Mouse (Mus musculus) thymus, postnatal 36 days (tissue): ENCODE data around the gene Slf2.

ENCODE experiments used
- DNase-seq, 2 experiments: peaks; one replicate each; pipeline ENCODE4 v3.0.0; 2022; ENCODE audit warnings: mixed read lengths in 2 of 2

The Slf2 gene

DNA sequence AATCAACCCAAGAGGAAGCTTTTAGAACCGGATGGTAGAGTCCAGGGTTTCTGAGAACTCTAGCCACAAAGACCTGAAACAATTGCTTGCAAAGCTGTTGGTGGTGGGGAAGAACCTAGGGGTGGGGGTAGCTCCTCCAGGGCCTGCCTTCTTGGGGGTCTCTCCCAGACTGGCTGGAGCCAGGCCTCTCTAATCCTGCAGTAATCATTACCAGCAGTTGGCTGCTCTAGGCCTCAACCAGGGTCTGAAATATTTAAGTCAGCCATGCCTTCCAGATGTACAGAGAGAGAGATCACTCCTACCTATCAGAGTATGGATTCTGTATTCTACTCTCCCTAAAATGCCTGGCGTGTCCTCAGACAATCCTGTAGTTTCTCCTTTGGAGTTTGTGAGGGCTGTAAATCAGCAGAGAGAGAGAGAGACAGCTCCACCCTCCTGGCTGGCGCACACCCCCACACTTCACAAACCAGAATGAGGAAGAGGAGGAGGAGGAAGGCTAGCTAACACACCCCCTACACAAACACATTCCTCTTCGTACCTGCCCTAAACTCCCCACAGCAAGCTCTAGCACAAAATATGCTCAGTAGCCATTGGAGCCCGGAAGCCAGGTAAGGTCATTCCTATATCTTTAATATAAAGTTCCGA is 82.8 kb downstream of the Slf2 start:
- DNase-seq: no peak

DNA sequence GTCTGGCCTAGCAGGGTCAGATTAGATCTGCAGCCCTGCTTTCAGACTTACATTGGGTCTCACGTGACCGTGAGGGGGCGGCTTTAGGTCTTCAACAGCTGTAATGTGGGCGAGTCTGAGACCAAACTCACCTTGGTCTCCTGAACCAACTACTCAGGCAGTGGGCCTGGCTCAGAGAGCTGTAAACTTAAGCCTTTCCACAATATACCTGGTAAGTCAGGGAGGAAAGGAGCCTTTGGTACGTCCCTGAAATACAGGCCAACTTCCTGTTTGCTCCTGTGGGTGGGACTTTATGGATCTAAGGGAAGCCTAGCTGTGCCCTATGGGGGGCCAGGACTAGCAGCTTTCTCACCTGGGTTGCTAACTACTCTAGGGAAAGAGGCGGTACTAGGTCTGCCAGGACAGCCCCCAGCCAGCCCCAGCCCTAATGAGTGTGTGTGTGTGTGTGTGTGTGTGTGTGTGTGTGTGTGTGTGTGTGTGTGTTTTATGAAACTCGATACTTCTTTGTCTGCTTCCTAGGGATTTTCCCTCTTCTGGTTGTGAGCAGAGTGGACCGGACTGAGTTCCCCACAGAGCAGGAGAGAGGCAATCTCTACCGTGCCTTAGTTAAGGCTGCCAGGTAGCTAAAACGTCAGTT is 83.5 kb downstream of the Slf2 start, which contains the start of gene Lzts2:
Gene Lzts2, plus strand, starts transcription at position 80 of the 637 bp plus-strand sequence.
- DNase-seq: peak in 1 of 2 experiments; percentile 27

DNA sequence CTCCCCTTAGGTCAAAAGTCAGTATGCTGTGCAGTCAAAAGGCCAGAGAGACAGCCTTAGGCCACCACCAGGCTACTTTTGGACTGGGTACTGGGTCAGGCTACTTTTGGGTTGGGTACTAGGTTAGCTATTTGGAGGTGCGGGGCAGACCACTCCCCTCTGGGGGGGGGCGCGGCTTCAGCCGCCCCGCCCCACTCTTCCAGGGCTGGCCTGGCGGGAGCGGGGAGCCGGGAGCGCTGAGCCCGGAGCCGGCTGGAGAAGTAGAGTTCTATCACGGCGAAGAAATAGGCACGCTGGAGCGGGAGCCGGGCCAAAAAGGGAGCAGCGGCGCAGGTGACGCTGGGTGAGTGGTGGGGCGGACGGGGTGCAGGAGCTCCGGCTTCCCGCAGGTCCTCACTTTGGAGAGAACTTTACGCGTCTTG is 84.0 kb downstream of the Slf2 start:
- peak; percentile 32 to 44 for DNase-seq

DNA sequence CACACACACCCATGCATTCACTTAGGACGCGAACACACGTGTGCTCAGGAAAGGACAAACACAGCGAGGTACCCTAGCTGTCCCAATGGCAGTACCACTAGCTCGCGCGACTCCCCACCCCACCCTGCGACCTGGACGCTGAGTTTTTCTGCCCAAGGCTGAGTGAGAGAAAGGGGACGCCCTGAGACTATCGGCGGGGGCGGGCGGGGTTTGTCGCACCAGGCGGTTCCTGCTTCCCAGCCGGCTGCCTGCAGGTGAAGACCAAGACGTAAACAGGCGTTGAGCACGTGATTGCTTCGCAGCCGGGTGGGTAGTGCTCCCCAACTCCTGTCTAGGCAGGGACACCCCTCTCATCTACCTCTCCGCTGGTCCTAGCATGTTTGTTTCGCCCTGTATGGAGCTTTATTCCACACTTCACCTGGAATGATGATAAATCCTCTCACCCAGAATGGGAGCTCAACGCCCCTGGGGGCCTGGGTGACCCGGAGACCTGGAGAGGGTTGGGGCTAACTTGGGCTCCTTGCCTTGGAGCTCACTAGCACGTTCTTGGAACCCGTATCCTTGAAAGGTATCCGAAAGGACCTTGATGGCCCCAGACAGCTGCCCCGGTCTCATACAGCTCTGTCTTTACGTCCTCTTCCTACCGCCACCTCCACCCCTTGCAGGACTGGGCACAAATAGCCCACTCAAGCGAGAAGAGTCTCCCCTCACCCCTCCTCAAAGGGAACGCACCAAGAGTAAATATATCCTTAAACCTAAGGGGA is 84.7 kb downstream of the Slf2 start:
- peak; percentile 73 to 83 for DNase-seq

DNA sequence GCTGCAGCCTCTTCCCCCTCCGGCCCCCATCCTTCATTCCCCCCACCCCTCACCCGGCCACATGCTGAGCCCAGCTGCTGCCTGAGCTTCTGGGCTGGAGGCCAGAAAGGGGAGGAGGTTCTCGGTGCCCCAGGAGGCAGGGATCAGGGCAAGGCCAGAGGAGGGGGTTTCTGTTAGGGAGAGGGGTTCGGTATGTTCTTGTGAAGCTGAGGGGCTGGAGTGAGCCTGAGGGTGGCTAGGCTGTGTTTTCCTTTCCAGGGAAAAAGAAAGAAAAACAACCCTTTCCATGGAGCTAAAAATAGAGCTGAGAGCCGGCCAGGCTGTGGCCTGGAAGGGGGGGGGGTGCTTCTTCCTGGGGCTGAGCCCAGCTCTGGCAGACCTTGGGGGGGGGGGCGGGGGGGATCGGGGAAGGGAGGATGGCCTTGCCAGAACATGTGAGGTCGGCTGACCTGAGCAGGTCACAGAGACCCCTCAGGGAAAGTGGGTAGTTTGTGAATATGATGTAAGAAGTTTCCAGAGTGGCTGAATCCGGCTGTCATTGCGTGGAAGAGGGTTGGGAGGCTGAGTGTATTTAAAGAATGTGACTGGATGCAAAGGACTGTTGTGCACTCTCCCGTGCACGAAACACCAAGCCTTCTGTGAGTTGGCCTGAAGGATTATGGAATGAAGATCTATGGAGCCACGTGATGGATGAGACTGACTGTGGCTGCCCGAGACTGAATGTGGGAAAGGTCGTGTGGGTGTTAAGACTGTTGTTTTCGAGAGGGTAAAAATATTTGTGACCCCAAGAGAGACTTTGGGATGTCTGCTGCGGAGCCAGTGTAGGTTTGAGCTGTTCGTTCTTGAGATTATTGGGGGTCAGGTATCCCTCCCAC is 85.6 kb downstream of the Slf2 start:
- DNase-seq: no peak

DNA sequence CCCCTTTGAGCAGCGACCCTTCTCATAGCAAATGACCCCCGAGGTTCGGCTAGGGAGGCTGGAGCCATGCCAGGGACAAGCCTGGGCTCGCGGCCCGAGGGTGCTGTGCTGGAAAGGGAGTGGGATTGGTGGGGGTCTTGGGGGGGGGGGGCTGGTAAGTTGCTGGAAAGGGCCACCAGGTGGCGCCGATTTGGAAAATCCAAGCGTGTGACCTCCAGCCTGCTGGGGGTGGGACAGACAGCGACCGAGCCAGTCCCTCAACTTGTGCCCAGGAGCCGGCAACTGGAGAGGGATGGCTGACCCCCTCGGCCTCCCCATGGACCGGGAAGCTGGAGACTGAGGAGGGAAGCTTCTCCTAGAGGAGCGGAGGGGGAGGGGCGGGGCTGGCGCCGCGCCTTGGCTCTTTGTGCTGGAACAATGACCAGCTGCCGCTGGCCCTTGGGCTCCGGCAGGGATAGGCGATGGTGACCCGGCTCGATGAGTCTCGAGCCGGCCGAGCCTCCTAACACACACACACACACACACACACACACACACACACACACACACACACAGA is 86.3 kb downstream of the Slf2 start:
- DNase-seq: peak; percentile 39 to 45

DNA sequence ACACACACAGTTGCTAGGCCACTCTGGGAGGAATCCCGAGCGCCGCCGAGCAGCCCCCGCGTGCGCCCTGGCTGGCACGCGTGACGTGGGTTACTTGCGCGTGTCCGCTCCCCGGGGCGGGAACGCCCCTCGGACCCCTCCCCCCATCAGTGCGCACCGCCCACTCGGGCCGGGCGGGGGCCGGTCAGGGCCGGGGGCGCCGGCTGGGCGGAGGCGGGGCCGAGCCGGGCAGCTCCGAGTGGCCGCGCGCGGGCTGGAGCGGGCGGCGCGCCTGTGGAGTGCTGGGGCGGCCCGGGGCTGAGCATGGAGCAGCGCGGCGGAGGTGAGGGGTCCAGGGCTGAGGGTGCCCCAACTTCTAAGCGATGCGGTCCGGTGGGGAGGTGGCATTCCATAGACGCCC is 87.0 kb downstream of the Slf2 start:
- peak; percentile 26 to 51 for DNase-seq

DNA sequence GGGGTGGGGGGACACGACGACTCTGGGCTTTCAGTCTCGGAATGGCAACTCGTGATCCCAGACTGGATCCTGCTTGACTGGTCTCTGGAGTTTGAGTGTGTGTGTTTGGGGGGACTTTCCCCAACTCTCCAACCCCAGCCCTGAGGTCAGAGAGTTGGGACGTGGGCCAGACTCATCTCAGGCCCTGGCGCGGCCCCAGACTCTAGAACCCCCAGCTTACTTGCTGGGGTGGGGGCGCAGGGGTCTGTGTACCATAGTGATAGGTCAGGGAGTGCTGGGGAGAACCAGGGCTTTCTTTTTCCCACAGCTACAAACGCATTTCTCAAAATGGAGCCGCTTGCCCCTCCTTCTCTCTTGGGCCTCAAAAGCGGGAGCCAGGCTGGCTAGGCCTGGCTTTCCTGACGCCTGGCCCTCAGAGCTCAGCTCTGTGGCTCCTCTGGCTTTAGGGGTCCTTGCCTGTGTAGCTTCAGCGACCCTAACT is 87.4 kb downstream of the Slf2 start:
- DNase-seq: no peak

DNA sequence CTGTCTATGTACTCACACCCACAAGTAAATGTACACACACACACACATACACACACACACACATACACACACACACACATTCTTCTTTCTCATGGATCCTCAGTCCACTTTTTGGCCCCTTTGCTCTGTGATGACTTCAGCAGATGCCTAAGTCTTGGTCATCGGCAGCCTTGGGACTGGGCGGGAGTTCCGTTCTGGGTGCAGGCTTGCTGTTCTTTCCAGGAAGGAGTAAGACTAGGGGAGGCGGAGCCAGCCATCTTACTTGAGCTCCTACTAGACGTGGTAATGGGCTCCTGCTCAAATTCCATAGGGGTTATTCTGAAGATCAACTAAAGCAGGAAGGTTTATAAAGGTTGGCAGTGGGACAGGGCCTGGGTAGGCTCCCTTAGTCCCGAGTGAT is 89.4 kb downstream of the Slf2 start:
- no peak for DNase-seq

DNA sequence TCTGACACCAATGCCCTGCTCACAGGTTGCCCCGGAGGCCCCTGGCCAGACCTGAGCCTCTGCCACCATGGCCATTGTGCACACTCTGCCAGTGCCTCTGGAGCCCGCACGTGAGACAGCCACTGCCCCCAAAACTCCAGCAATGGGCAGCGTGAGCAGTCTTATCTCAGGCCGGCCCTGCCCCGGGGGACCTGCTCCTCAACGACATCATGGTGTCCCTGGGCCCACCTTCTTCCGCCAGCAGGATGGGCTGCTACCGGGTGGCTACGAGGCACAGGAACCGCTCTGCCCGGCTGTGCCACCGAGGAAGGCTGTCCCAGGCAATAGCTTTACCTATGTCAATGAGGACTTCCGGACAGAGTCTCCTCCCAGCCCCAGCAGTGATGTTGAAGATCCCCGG is 90.4 kb downstream of the Slf2 start:
- no peak for DNase-seq

DNA sequence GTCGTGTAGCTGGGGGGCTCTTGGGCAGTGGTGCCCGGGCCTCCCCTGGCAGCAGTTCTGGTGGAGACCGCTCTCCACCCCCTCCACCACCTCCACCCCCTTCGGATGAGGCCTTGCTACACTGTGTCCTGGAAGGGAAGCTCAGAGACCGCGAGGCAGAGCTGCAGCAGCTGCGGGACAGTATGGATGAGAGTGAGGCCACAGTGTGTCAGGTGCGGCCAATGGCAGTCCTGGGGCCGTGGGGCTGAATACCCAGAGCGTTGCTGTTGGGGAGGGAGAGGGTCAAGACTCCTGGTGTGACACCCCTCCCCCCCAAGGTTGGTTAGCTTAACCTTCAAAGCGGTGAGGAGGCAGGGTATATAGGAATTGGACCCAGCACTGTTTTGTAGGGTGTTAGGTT is 93.0 kb downstream of the Slf2 start:
- no peak for DNase-seq

DNA sequence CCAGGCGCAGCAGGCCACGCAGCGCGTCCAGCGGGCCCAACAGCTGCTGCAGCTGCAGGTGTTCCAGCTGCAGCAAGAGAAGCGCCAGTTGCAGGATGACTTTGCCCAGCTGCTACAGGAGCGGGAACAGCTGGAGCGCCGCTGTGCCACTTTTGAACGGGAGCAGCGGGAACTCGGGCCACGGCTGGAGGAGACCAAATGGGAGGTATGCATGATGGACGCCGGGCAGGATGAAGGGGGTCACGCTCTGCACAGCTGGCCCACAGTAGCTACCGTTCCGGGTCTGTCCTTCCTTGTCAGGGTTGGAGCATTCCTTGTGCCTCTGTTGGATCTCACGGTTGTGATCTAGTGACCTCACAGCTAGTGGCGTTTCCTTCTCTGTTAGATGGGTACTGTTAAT is 93.8 kb downstream of the Slf2 start:
- DNase-seq: no peak

DNA sequence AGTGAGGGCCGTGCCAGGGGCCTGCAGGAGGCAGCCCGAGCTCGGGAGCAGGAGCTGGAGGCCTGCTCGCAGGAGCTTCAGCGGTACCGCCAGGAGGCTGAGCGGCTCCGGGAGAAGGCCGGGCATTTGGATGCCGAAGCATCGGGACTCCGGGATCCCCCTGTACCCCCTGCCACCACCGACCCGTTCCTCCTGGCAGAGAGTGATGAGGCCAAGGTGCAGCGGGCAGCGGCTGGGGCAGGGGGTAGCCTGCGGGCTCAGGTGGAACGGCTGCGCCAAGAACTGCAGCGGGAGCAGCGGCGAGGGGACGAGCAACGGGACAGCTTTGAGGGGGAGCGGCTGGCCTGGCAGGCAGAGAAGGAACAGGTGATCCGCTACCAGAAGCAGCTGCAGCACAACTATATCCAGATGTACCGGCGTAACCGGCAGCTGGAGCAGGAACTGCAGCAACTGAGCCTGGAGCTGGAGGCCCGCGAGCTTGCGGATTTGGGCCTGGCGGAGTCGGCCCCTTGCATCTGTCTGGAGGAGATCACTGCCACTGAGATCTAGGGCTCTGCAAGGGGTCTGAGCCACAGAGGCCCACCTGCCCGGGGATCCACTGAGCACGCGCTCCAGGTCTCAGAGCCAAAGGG is 95.1 kb downstream of the Slf2 start:
- DNase-seq: no peak

DNA sequence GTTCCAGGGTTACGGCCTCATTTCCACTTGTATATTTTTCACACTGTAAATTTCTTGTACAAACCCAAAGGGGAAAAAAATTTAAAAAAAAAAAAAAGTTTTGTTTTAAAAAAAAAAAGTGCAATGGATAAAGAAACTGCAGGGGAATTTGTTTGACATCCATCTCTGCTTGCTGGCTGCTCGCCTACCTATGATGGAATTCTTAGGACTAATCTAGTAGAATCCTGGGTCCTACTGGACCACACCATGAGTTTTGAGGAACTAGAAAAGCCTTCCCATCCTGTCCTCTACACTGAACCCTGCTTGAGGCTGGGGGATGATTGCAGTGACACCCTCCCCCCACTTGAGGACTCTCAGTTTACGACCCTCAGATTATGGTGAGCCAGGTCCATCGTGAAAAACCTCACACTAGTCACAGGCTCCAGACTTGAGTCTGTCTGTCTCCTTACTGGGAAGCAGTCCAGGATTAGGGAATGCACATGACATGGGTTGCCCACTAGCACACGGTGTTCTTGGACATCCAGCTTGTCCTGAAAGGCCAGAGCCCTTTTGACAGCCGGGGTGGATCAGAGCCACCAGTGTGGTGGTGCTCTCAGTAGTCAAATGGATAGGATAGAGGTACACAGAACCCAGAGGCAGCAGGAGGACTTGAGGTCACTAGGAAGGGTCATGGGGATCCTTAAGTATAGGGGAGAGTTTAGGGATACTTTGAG is 96.2 kb downstream of the Slf2 start:
- no peak for DNase-seq

DNA sequence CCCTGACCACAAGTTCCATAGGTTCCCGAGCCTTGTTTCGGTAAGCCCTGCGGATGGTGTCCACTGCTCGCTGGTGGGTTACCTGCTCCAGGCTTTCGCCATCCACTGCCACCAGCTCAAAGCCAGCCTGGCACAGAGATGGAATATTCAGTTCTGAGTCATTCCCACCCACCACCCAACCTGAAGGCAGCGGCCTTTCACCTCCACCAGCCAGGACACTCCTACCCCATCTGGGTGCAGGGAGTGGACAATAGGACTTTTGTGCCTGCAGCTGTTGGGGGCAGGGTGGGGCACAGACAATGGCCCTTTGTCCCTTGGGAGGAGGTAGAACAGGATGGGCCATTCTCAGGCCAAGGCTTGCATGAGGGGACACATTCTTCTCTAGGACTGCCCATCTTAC is 96.9 kb downstream of the Slf2 start:
- no peak for DNase-seq

DNA sequence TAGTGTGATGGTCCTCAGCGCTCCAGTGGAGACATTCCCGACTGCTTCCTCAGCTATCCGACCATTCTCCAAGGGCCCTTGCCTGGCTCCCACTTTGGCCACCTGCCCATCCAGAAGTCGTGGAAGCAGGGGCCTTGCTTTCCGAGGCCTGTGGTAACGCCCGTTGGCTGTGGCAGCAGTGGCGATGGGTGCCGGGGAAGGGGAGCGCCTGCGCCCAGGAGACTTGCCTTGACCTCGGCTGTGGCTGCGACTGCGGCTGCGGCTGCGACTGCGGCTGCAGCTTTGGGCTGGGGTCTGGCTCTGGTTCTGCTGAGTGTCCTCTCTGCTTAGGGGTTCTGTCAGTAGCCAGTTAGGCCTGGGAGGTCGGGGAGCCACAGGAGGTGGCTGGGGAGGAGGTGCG is 97.8 kb downstream of the Slf2 start:
- no peak for DNase-seq

DNA sequence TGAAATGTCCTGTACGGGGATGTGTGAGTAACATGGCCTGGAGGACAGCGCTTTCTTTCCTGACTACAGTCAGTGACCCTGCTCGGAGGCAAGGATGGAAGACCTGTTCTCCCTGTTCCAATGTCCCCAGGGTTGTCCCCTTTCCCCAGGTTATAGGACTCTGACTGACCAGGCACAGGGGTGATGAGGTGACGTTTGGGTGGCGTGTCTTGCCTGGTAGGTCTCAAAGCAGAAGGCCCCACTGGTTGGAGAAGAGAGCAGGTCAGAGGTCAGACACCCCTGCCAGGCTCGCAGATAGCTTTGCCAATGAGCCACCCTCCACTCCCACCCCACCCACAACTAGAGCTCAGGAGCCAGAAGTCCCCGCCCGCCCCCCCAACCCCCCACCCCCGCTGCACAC is 98.6 kb downstream of the Slf2 start:
- DNase-seq: no peak

DNA sequence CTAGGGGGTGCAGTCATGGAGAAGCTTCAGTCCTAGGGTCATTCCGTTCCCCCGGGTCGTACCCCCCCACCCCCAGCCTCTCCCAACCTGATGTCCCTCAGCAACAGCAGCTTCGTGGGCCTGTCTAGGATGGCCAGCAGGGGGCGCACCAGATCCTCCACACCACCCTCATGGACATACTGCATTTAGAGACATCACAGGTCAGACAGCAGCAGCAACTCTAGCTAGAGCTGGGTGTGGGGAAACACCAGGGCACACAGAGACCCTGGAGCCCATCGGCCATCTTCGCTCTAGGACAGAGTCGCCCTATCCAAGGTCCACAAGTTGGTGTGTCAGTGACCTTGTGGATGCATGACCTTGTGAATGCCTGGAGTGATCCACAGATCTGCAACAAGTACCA is 99.2 kb downstream of the Slf2 start:
- DNase-seq: peak; percentile 59 to 65

DNA sequence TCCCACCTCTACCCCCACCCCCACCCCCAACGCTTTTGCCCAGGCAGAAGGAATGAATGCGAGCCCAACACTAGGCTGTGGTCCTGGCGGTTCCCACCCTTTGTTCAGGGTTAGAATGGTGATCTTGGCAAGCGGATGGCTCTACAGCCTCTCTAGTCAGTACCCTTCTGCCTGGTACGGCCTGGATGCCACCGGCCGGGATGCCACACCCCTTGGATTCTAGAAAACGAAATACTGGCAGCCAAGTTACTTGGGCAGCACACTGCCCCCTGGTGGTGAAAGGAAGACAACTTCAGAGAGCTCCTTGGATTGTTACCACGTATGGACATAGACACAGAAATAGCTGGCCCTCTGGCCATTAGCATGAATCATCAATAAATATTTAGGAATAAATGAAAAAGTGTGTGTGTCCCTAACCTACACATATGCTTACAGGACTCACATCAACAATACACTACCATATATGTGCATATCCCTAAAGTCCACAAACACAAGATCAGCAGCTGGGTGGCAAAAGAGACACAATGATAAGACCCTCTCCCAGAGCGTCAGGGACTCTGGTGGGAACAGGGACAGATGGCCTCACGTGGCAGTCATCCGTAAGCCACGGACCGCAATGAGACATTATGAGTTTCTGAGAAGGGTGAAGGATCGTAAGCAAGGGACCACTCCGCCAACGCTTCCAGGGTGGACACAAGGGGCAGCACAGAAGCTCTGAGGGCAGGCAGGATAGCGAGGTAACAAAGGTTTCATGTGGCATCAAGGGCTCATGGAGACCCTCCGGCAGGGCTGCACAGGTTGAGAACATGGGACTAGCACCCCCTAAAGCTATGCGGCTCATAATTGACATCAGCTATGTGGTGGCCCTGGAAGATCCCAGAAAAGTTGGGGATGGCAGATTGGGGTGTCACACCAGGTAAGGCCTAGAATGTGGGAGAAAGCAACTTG is 100.1 kb downstream of the Slf2 start:
- DNase-seq: peak; percentile 47 to 49

DNA sequence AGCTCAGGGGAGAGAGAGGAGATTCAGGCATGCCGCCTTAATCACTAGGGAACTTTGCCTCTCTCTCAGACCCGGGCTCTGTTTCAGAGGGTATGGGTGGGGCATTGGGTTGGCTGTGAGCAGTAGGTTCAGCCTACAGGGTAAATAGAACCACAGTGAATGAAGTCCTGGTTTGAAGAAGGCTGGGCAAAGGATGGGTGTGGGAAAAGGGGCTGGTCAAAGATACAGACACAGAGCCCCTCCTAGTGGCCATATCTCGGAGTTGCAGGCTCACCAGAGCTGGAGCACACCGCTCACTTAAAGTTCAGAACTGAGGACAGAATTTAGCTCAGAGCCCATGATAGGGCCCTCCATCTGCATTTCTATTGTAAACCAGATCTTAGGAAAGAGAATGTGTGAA is 100.8 kb downstream of the Slf2 start:
- peak; percentile 57 to 64 for DNase-seq
